Mouse (Mus musculus) induced T-regulatory cell, adult 2 months (primary cell): ENCODE data around the gene Baz1b.

ENCODE experiments used
- DNase-seq: peaks from one replicate; pipeline ENCODE4 v3.0.0-alpha.2; 2012; ENCODE audit warnings: low read depth

The Baz1b gene

GRCm38 (mm10) chr5:135236571-135236970 is 49.5 kb downstream of the Baz1b start:
- DNase-seq = peak; percentile 66

DNA sequence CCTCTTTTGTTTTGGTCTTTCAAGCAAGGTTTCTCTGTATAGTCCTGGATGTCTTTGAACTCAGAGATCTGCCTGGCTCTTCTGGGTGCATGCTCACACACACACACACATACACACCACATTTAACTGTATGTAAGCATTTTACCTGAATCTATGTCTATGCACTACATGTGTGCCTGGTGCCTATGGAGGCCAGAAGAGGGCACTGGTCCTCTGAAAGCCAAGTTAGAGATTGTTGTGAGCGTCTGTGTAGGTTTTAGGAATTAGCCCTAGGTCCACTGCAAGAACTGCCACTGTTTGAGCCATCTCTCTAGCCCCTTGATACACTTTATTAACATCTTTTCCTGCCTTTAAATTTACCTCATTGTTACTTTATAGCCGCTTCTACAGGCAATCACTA is 51.8 kb downstream of the Baz1b start:
- no peak for DNase-seq

- no peak for DNase-seq
These were observed 54.4 kb downstream of the Baz1b start for GRCm38 (mm10) chr5:135241474-135241873.

DNA sequence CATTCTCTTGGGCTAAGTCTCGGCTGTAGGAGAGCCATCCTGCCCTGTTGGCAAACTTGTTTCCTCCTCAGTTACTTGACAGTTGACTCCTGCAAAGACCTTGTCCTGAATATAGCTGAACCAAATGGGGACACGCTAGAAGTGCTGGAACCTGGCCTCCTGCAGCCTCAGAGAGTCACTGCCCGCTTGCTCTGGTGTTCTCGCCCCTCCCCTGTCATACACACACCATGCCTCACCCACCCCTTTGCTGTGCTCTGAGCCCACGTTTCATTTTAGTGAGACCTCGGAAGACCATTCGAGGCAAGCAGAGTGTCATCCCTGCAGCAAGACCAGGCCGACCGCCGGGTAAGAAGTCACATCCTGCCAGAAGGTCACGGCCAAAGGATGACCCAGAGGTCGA is 55.1 kb downstream of the Baz1b start:
- no peak for DNase-seq

GRCm38 (mm10) chr5:135242608-135243007 is 55.5 kb downstream of the Baz1b start:
- DNase-seq = no peak

DNA sequence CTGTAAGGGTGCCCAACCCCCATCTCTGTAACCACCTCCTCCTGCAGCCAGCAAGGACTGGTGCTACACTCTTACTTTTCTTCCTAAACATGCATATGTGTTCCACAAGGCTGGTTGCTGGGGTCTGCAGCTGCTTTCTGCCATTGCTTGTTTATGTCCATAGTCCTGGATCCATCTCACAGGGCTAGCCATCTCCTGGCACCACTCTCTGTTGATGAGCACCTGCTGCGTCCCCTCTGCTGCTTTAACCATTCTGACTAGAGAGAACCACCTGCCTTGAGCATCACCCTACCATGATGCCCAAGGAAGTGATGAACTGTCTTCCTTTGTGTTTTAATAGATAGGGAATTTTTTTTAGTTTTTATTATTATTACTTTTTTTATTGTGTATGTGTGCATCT is 56.1 kb downstream of the Baz1b start:
- no peak for DNase-seq

DNA sequence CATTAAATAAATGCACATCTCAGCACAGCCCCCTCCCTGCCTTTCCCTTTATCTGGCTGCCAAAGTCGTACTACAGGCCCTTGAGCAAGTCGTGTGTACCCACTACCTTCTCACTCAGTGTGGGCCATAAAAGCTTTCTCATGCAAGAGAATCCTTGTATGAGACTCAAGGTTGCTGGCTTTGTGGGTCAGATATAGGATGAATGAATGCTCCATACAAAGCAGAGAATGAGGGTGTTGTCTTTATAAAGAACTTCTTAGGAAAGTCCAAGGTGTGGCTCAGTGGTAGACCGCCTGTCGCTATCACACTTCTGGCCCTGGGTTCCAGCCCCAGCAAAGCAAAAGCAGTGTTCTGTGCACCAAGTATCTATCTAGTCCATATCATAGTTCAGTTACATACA is 59.5 kb downstream of the Baz1b start:
- no peak for DNase-seq

- no peak for DNase-seq
These were observed 60.3 kb downstream of the Baz1b start for GRCm38 (mm10) chr5:135247337-135247736.

DNA sequence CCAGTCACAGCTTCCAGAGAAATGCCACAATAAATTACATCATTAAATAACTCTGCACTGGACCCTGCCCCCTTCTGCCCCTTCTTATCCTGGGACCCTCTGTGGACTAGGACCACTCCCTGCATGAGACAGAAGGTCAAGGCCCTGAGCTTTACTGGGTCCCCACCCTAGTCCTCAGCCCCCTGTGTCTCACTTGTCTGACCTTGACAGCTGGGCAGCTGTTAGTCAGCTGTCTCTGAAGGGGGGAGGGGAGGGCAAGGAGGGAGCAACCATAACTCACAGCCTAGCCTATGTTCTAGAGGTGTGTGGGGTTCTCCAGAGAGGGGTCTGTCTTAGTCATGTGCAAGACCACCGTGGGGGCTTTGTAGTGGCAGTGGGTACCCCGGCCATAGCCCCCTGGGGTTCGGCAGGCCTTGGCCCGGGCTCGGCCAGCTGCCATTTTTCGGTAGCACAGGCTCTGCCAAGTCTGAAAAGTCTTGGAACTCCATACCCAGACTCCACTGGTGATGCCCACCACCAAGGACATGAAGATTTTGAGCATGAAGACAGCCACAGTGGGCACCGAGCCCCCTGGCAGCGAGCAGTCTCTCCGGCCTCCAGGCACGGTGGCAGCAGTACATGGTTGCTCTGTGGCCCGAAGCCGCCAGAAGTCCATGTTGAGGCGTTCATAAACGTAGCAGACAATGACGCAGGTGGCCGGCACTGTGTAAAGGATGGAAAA is 62.1 kb downstream of the Baz1b start:
- DNase-seq = no peak

DNA sequence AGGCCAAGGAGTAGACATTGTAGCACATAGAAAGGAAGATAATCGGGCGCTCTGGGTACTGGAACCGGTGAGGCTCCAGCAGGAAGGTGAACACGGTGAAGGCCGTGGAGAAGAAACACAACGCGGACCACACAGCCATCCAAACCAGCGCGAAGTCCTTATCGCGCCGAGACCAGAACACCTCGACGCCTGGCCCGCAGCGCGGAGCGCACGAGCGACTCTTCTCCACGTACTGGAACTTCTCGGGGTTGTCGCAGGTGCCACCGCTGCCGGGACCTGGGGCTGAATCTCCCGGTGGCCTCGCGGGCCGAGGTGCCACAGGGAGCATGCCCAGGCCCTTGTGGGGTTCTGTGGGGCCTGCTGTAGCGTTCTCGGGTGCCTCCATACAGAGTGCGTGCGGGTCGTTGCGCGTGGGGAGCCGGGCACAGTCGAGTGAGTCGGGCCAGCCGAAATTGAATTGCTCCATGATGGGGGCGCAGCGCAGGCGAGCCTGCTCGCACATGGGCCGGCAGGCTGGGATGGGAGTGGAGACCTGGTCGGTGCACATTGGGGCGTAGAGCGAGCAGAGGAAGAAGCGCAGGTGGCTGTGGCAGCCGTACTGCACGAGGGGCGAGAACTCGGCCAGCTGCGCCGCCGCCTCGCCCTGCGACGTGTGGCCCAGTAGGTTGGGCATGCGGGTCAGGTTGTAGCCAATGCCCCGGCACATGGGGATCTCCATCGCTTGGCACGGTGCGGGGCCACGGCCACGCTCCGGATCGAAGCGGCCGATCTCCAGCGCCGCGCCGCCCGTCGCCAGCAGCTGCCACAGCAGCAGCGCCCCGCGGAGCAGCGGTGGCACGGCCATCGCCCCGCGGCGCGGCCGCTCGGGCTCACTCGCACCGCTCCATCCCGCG is 63.4 kb downstream of the Baz1b start:
- peak; percentile 31 for DNase-seq

- DNase-seq = peak; percentile 81
These were observed 64.0 kb downstream of the Baz1b start, which contains the start of gene Fzd9 for GRCm38 (mm10) chr5:135251079-135251454. TSS of gene Fzd9 (minus strand) at chr5:135251230.

DNA sequence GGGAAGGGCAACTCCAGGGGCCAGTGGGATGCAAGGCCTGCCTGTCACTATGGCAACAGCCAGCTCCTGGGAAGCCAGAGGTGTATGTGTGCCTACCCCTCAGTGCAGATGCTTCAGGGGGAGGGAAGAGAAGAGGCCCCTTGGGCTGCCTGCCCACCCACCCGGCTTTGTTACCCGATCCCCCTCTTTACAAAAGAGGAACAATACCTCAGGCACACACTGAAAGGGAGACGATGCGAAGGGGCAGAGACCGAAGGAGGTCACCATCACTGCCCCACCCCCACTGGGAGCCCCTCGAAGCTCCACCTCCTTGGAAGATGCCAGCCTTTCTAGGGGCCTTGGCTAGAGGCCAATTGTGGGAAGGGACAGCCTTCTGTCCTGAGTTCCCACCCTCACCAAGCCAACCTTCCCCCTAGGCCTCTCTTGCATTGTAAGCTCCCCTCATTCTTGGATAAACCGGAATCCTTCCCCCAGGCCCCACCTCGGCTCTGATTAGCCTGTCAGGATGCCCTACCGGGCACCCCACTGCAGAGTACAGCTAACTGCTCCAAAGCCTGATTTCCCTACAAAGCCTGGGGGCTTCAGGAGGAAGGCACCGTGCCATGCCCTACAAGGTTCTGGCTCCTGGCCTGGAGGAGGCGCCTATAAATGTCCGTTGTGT is 66.8 kb downstream of the Baz1b start:
- DNase-seq = no peak

- DNase-seq = no peak
These were observed 69.1 kb downstream of the Baz1b start for GRCm38 (mm10) chr5:135256166-135256565.

GRCm38 (mm10) chr5:135257559-135257958 is 70.5 kb downstream of the Baz1b start:
- DNase-seq = peak; percentile 23

- DNase-seq = no peak
These were observed 71.5 kb downstream of the Baz1b start for GRCm38 (mm10) chr5:135258280-135259150.

DNA sequence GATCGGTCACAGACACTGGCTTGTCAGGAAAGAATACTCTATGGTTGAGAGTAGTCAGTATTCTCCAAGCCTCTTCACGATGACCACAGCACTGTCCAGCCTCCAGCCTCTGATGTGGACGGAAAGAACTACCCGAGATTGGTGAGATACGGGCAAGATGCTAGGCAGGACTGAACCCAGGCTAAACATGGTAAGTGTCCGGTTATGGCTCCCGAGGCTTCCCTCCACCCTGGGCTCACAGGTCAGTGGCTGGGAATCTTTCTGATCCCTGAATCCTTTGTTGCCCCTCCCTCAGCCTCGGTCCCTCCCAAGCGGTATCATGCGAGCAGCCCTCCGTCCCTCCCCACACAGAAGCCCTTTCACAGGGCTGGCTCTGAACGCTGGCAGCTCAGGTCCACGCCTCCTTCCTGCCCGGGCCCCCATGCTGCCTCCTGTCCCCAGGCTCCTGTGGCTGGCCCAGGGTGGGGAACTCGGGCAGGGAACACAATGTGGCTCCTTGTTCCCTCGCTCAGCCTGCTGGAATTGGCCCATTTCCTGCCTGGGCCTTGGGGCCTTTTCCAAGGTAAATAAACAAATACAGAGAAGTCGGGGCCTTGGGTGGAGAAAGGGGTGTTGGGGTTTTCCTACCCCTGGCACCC is 76.9 kb downstream of the Baz1b start:
- no peak for DNase-seq

GRCm38 (mm10) chr5:135264548-135264947 is 77.5 kb downstream of the Baz1b start:
- no peak for DNase-seq

DNA sequence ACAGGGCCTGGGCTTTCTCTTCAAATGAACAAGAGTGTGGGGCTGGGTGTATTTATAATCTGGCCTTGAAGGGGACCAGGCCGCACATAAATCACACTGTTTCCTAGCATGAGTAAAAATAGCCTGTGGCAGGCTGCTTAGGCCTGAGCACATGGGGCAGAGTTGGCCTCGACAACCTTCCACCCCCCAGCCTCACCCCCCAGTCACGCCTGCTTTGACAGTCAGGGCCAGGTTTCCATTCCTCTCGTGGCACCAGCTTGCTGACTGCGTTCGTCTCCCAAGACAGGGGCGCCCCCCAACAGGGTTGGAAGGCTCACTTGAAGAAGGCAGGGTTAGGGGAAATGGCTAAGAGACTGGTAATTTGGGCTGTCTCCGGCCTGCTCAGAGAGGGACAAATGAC is 82.4 kb downstream of the Baz1b start:
- no peak for DNase-seq

GRCm38 (mm10) chr5:135270361-135270760 is 83.3 kb downstream of the Baz1b start:
- DNase-seq = no peak

GRCm38 (mm10) chr5:135271563-135272165 is 84.6 kb downstream of the Baz1b start:
- DNase-seq = no peak
